Mouse (Mus musculus) heart, embryonic 11.5 days (tissue): Measurements from ENCODE around the gene Rxfp4. TPM values are rescaled to one million over a fixed set of nuclear protein-coding genes. Genes with fewer than 3 reads are reported as not detected.

Experiments
- ATAC-seq: fragments of 200-750 bp; cut with Nextera tagmentation; replicated peaks from 2 replicates; pipeline ENCODE4 v1.8.0; 2017; ENCODE audit warnings: moderate library complexity; ENCODE audit not compliant: insufficient number of reproducible peaks, low FRiP score, low TSS enrichment
- H3K27ac ChIP-seq: fragments of 300-500 bp; sonication (generic); 2 replicates; pipeline ENCODE4 v1.5.1; 2014; ENCODE audit warnings: mild to moderate bottlenecking, low read depth, low read length
- H3K27me3 ChIP-seq: fragments of 300-500 bp; sonication (generic); 2 replicates; pipeline ENCODE4 v1.6.1; 2014; ENCODE audit warnings: mild to moderate bottlenecking, low read length, mixed read lengths; ENCODE audit not compliant: control insufficient read depth, insufficient read depth
- H3K36me3 ChIP-seq: fragments of 300-500 bp; sonication (generic); 2 replicates; pipeline ENCODE4 v1.6.1; 2014; ENCODE audit warnings: mild to moderate bottlenecking, low read length, moderate library complexity, mixed read lengths; ENCODE audit not compliant: control insufficient read depth, insufficient read depth
- H3K4me1 ChIP-seq: fragments of 300-500 bp; sonication (generic); 2 replicates; pipeline ENCODE4 v1.6.1; 2014; ENCODE audit warnings: low read length; ENCODE audit not compliant: control insufficient read depth, insufficient read depth
- H3K4me2 ChIP-seq: fragments of 300-500 bp; sonication (generic); 2 replicates; pipeline ENCODE4 v1.6.1; 2014; ENCODE audit warnings: mild to moderate bottlenecking, moderate library complexity
- H3K4me3 ChIP-seq: fragments of 300-500 bp; sonication (generic); 2 replicates; pipeline ENCODE4 v1.5.1; 2014; ENCODE audit warnings: low read depth, low read length
- H3K9ac ChIP-seq: fragments of 300-500 bp; sonication (generic); 2 replicates; pipeline ENCODE4 v1.6.1; 2014; ENCODE audit warnings: mild to moderate bottlenecking, low read depth, low read length, moderate library complexity
- H3K9me3 ChIP-seq: fragments of 300-500 bp; sonication (generic); replicated peaks from 2 replicates; pipeline ENCODE4 v1.6.1; 2016; ENCODE audit warnings: low read length; ENCODE audit not compliant: control insufficient read depth
- WGBS: fragments of 180-500 bp; shearing (Covaris S2); extraction: QIAGEN DNeasy Blood & Tissue Kit; methylation state at CpG from one replicate; pipeline ENCODE4 v1.1.7; 2014; ENCODE audit not compliant: insufficient replicate concordance; 5-methylcytosine and 5-hydroxymethylcytosine counted together
- polyA plus RNA-seq: library from polyadenylated mRNA; unstranded; fragments of >200 nt; fragmentation: Nextera tagmentation; extraction: Ambion mirVana; gene quantifications from 2 replicates; pipeline ENCODE4 v1.2.1, GENCODE M21; 2014

Rxfp4 gene
- polyA plus RNA-seq, 1 experiment from 2014 or later: not detected

GRCm38 (mm10) chr3:88655619-88656018, 2.7 kb upstream of the Rxfp4 start:
- H3K9me3 ChIP-seq: no peaks in the 10 kb centered on the region
- ATAC-seq: no peak
- H3K27me3 ChIP-seq: no peaks in the 10 kb centered on the region
- H3K36me3 ChIP-seq: no peaks in the 10 kb centered on the region
- no peak overlapping the region for H3K4me3 ChIP-seq
- peaks cover 13% of the 10 kb centered on the region; the same call in 1 of the 2 replicates for H3K4me1 ChIP-seq
- no peak overlapping the region for H3K9ac ChIP-seq
- 80% methylated on average over 8 of the region's 8 CpGs for WGBS
- H3K27ac ChIP-seq: no peak overlapping the region
- no peak overlapping the region for H3K4me2 ChIP-seq

GRCm38 (mm10) chr3:88654621-88655020, 1.7 kb upstream of the Rxfp4 start:
- no peak overlapping the region for H3K9ac ChIP-seq
- H3K4me1 ChIP-seq: peaks cover 11% of the 10 kb centered on the region; the same call in 1 of the 2 replicates
- no peak overlapping the region for H3K4me3 ChIP-seq
- H3K36me3 ChIP-seq: no peaks in the 10 kb centered on the region
- ATAC-seq: peak; percentile 35; the same call in 1 of the 2 replicates
- no peaks in the 10 kb centered on the region for H3K27me3 ChIP-seq
- H3K9me3 ChIP-seq: no peaks in the 10 kb centered on the region
- no peak overlapping the region for H3K27ac ChIP-seq
- WGBS: 54% methylated on average over 4 of the region's 4 CpGs
- no peak overlapping the region for H3K4me2 ChIP-seq

GRCm38 (mm10) chr3:88653516-88654370, 801 bp upstream of the Rxfp4 start:
- H3K27ac ChIP-seq: peak overlapping the region; percentile 22; the same call in 1 of the 2 replicates
- H3K4me1 ChIP-seq: peaks cover 11% of the 10 kb centered on the region; the same call in 1 of the 2 replicates
- no peak for ATAC-seq
- H3K9ac ChIP-seq: no peak overlapping the region
- no peak overlapping the region for H3K4me2 ChIP-seq
- no peaks in the 10 kb centered on the region for H3K9me3 ChIP-seq
- no peak overlapping the region for H3K4me3 ChIP-seq
- no peaks in the 10 kb centered on the region for H3K27me3 ChIP-seq
- H3K36me3 ChIP-seq: no peaks in the 10 kb centered on the region
- 69% methylated on average over 6 of the region's 6 CpGs for WGBS

- H3K9ac ChIP-seq: no peak overlapping the region
- H3K27ac ChIP-seq: no peak overlapping the region
- 63% methylated on average over 18 of the region's 18 CpGs for WGBS
- no peak overlapping the region for H3K4me2 ChIP-seq
- H3K4me1 ChIP-seq: peaks cover 11% of the 10 kb centered on the region; the same call in 1 of the 2 replicates
- no peak overlapping the region for H3K4me3 ChIP-seq
- no peaks in the 10 kb centered on the region for H3K9me3 ChIP-seq
- H3K36me3 ChIP-seq: peaks cover 12% of the 10 kb centered on the region
- ATAC-seq: no peak
- no peaks in the 10 kb centered on the region for H3K27me3 ChIP-seq
These were observed 998 bp downstream of the Rxfp4 start for GRCm38 (mm10) chr3:88651669-88652618.

GRCm38 (mm10) chr3:88650713-88651504, 2.0 kb downstream of the Rxfp4 start:
- no peaks in the 10 kb centered on the region for H3K9me3 ChIP-seq
- H3K4me3 ChIP-seq: no peak overlapping the region
- H3K27ac ChIP-seq: no peak overlapping the region
- H3K27me3 ChIP-seq: no peaks in the 10 kb centered on the region
- WGBS: 73% methylated on average over 13 of the region's 13 CpGs
- H3K4me1 ChIP-seq: peaks cover 11% of the 10 kb centered on the region; the same call in 1 of the 2 replicates
- no peak for ATAC-seq
- H3K4me2 ChIP-seq: no peak overlapping the region
- H3K9ac ChIP-seq: no peak overlapping the region
- H3K36me3 ChIP-seq: peaks cover 20% of the 10 kb centered on the region

GRCm38 (mm10) chr3:88649967-88650366, 3.0 kb downstream of the Rxfp4 start:
- no peak for ATAC-seq
- Histone ChIP-seq H3K9me3 (no peaks in the 10 kb centered on the region), H3K27ac (no peak overlapping the region), H3K9ac (no peak overlapping the region), H3K4me2 (no peak overlapping the region), H3K27me3 (no peaks in the 10 kb centered on the region), H3K36me3 (peaks cover 23% of the 10 kb centered on the region), H3K4me1 (peaks cover 8% of the 10 kb centered on the region; the same call in 1 of the 2 replicates), H3K4me3 (no peak overlapping the region)
- WGBS: 94% methylated on average over 13 of the region's 13 CpGs

- Histone ChIP-seq H3K4me1 (0 out of 2 replicates have a peak, but pooled peaks cover 1% of the 10 kb centered on the region), H3K4me3 (no peak overlapping the region), H3K9me3 (no peaks in the 10 kb centered on the region), H3K27ac (no peak overlapping the region), H3K4me2 (no peak overlapping the region), H3K27me3 (no peaks in the 10 kb centered on the region), H3K9ac (no peak overlapping the region), H3K36me3 (peaks cover 31% of the 10 kb centered on the region)
- WGBS: 84% methylated on average over 10 of the region's 10 CpGs
- no peak for ATAC-seq
These were observed 3.8 kb downstream of the Rxfp4 start for GRCm38 (mm10) chr3:88649186-88649585.
